Mouse (Mus musculus) Patski (cell line): ENCODE measurements around the gene Zfp993. TPM values are rescaled to one million over a fixed set of nuclear protein-coding genes. Genes with fewer than 3 reads are reported as not detected.
"Not testable (repeated sequence)": the region's sequence is repeated elsewhere in the genome, so short reads cannot be mapped to it uniquely, and the experiment has no call there.

Source experiments
- ATAC-seq: fragments of 100-300 bp; one replicate; pipeline ENCODE4 v1.8.0; 2021
- CTCF ChIA-PET: fragments of 350-600 bp; sonication (Branson Sonifier 250); formaldehyde crosslinking; loops from one replicate; lab custom pipeline; 2022; ENCODE audit warnings: inconsistent platforms; lab: Charles Lee
- POLR2A ChIA-PET: fragments of 350-600 bp; sonication (Branson Sonifier 250); formaldehyde crosslinking; loops from one replicate; lab custom pipeline; 2022; ENCODE audit warnings: antibody characterized with exemption, inconsistent platforms; lab: Charles Lee
- DNase-seq: peaks from one replicate; pipeline ENCODE4 v3.0.0-alpha.2; 2011; ENCODE audit warnings: low read depth, low spot score
- H3K27me3 ChIP-seq: fragments of 371-371 bp; one replicate; pipeline ENCODE4 v1.5.1; 2021
- in situ Hi-C: fragments of 300-500 bp; cut with MboI; formaldehyde crosslinking; loops from 3 replicates; pipeline ENCODE4 v1.11.1; 2018; ENCODE audit warnings: low pct_unique_long_range_greater_than_20kb, mixed read lengths
- polyA plus RNA-seq: library from polyadenylated mRNA; unstranded; gene quantifications from one replicate; pipeline ENCODE4 v1.2.3, GENCODE M21; 2021

Zfp993 gene
- polyA plus RNA-seq, result 2.4 TPM

GRCm38 (mm10) chr4:146610774-146611400 is at the start of gene Zfp993:
Zfp993 (plus strand) TSS chr4:146610961.
- ATAC-seq, CTCF ChIA-PET: not testable (repeated sequence)

GRCm38 (mm10) chr4:146579905-146580873 is 30.6 kb upstream of the Zfp993 start:
- H3K27me3 ChIP-seq, ATAC-seq, DNase-seq, in situ Hi-C loops, CTCF ChIA-PET, POLR2A ChIA-PET: not testable (repeated sequence)

More at GRCm38 (mm10) chr4:146610774-146611400, at the start of gene Zfp993:
- POLR2A ChIA-PET, in situ Hi-C loops, DNase-seq, H3K27me3 ChIP-seq: not testable (repeated sequence)

- H3K27me3 ChIP-seq, in situ Hi-C loops, ATAC-seq, POLR2A ChIA-PET, DNase-seq, CTCF ChIA-PET: not testable (repeated sequence)
Measured at GRCm38 (mm10) chr4:146603578-146604399, 7.0 kb upstream of the Zfp993 start.

- CTCF ChIA-PET, POLR2A ChIA-PET, ATAC-seq, in situ Hi-C loops, DNase-seq, H3K27me3 ChIP-seq: not testable (repeated sequence)
Measured at GRCm38 (mm10) chr4:146644367-146644766, 33.6 kb downstream of the Zfp993 start.

GRCm38 (mm10) chr4:146649641-146650040 is 38.9 kb downstream of the Zfp993 start:
- DNase-seq, ATAC-seq, H3K27me3 ChIP-seq, CTCF ChIA-PET, POLR2A ChIA-PET, in situ Hi-C loops: not testable (repeated sequence)

- ATAC-seq, DNase-seq, in situ Hi-C loops, POLR2A ChIA-PET, H3K27me3 ChIP-seq, CTCF ChIA-PET: not testable (repeated sequence)
Measured at GRCm38 (mm10) chr4:146650115-146650514, 39.4 kb downstream of the Zfp993 start.

GRCm38 (mm10) chr4:146650639-146651038 is 39.9 kb downstream of the Zfp993 start:
- DNase-seq, CTCF ChIA-PET, in situ Hi-C loops, POLR2A ChIA-PET, H3K27me3 ChIP-seq, ATAC-seq: not testable (repeated sequence)

Other genes with a start within 250 kb of the Zfp993 start
- 0.86 TPM for gene Zfp992, start 161.9 kb upstream of the Zfp993 start, polyA plus RNA-seq
- gene Zfp981, start 108.9 kb upstream of the Zfp993 start, polyA plus RNA-seq, result 1.4 TPM